Mouse (Mus musculus): ENCODE results near the gene Hsd17b14. TPM values are rescaled to one million over a fixed set of nuclear protein-coding genes. Genes with fewer than 3 reads are reported as not detected.

Hsd17b14 gene
- polyA plus RNA-seq, 1 experiment from 2014 or later, result not detected

- ATAC-seq (replicated peaks), result no peak
- H3K4me3 ChIP-seq, result no peak overlapping the region
- H3K36me3 ChIP-seq (replicated peaks), result no peaks in the 10 kb centered on the region
- no peaks in the 10 kb centered on the region for H3K27me3 ChIP-seq (replicated peaks)
- H3K4me1 ChIP-seq, result no peaks in the 10 kb centered on the region
- H3K27ac ChIP-seq, result no peak overlapping the region
- H3K4me2 ChIP-seq, result no peak overlapping the region
- no peak overlapping the region for H3K9ac ChIP-seq
- H3K9me3 ChIP-seq, result no peaks in the 10 kb centered on the region
- 89% methylated on average over 6 of the region's 6 CpGs for WGBS
Measured at GRCm38 (mm10) chr7:45597527-45597926, 42.8 kb downstream of the Hsd17b14 start.

- Histone ChIP-seq H3K9me3 (no peaks in the 10 kb centered on the region), H3K4me3 (no peak overlapping the region), H3K36me3 (replicated peaks) (no peaks in the 10 kb centered on the region), H3K9ac (no peak overlapping the region), H3K4me1 (no peaks in the 10 kb centered on the region), H3K27ac (no peak overlapping the region), H3K27me3 (replicated peaks) (no peaks in the 10 kb centered on the region), H3K4me2 (no peak overlapping the region)
- 55% methylated on average over 18 of the region's 18 CpGs for WGBS
- no peak for ATAC-seq (replicated peaks)
Measured at GRCm38 (mm10) chr7:45598960-45599879, 44.5 kb downstream of the Hsd17b14 start.

- 80% methylated on average over 9 of the region's 9 CpGs for WGBS
- no peak for ATAC-seq (replicated peaks)
- H3K27me3 ChIP-seq (replicated peaks), result no peaks in the 10 kb centered on the region
Measured at GRCm38 (mm10) chr7:45605704-45606289, 51.1 kb downstream of the Hsd17b14 start.

GRCm38 (mm10) chr7:45609511-45609910, 54.8 kb downstream of the Hsd17b14 start:
- no peak overlapping the region for H3K4me2 ChIP-seq
- H3K4me1 ChIP-seq, result no peaks in the 10 kb centered on the region
- H3K4me3 ChIP-seq, result no peak overlapping the region
- no peak overlapping the region for H3K9ac ChIP-seq
- H3K36me3 ChIP-seq (replicated peaks), result no peaks in the 10 kb centered on the region
- 82% methylated on average over 1 of the region's 1 CpGs for WGBS
- H3K9me3 ChIP-seq, result no peaks in the 10 kb centered on the region
- no peak for ATAC-seq (replicated peaks)
- H3K27me3 ChIP-seq (replicated peaks), result no peaks in the 10 kb centered on the region; the same call in 1 of the 2 replicates
- H3K27ac ChIP-seq, result no peak overlapping the region

More at GRCm38 (mm10) chr7:45605704-45606289, 51.1 kb downstream of the Hsd17b14 start:
- Histone ChIP-seq H3K27ac (no peak overlapping the region), H3K9me3 (no peaks in the 10 kb centered on the region), H3K36me3 (replicated peaks) (no peaks in the 10 kb centered on the region), H3K4me3 (no peak overlapping the region), H3K9ac (no peak overlapping the region), H3K4me2 (no peak overlapping the region), H3K4me1 (no peaks in the 10 kb centered on the region)

GRCm38 (mm10) chr7:45616277-45616676, 61.6 kb downstream of the Hsd17b14 start:
- WGBS, result 25% methylated on average over 6 of the region's 6 CpGs
- H3K9me3 ChIP-seq, result no peaks in the 10 kb centered on the region
- ATAC-seq (replicated peaks), result no peak

GRCm38 (mm10) chr7:45617042-45617695, 62.5 kb downstream of the Hsd17b14 start, which contains the start of gene Fut1:
Gene Fut1 (plus strand): TSS chr7:45617289.
- H3K9ac ChIP-seq, result peak within 1 kb of the TSS; percentile 12; the same call in 1 of the 2 replicates
- 7% methylated on average over 30 of the region's 31 CpGs for WGBS

More at GRCm38 (mm10) chr7:45616277-45616676, 61.6 kb downstream of the Hsd17b14 start:
- H3K9ac ChIP-seq, result no peak overlapping the region
- peaks cover 4% of the 10 kb centered on the region; the same call in 1 of the 2 replicates for H3K4me1 ChIP-seq
- no peak overlapping the region for H3K4me3 ChIP-seq
- H3K27ac ChIP-seq, result no peak overlapping the region
- no peaks in the 10 kb centered on the region for H3K36me3 ChIP-seq (replicated peaks)
- H3K27me3 ChIP-seq (replicated peaks), result peaks cover 24% of the 10 kb centered on the region
- H3K4me2 ChIP-seq, result no peak overlapping the region

More at GRCm38 (mm10) chr7:45617042-45617695, 62.5 kb downstream of the Hsd17b14 start, which contains the start of gene Fut1:
- peak within 1 kb of the TSS; percentile 37 for H3K4me2 ChIP-seq
- no peaks in the 10 kb centered on the region for H3K36me3 ChIP-seq (replicated peaks)
- H3K4me3 ChIP-seq, result peak within 1 kb of the TSS; percentile 17
- H3K27me3 ChIP-seq (replicated peaks), result peaks cover 24% of the 10 kb centered on the region
- H3K9me3 ChIP-seq, result no peaks in the 10 kb centered on the region
- no peak within 1 kb of the TSS for H3K27ac ChIP-seq
- ATAC-seq (replicated peaks), result no peak
- H3K4me1 ChIP-seq, result peaks cover 4% of the 10 kb centered on the region; the same call in 1 of the 2 replicates

Other genes starting within 250 kb of the Hsd17b14 start
- gene Trpm4, start 221.1 kb upstream of the Hsd17b14 start, polyA plus RNA-seq (2015; fragmentation: Nextera tagmentation; extraction: Ambion mirVana), result 10.7 and 12.7 TPM in 2 replicates
- 0.23 and 0.26 TPM in 2 replicates for gene Hrc, start 219.6 kb upstream of the Hsd17b14 start, polyA plus RNA-seq (2015; fragmentation: Nextera tagmentation; extraction: Ambion mirVana)
- 29.9 and 31.3 TPM in 2 replicates for gene Ppfia3, start 187.9 kb upstream of the Hsd17b14 start, polyA plus RNA-seq (2015; fragmentation: Nextera tagmentation; extraction: Ambion mirVana)
- 24.4 TPM in 2 replicates for gene Lin7b, start 184.3 kb upstream of the Hsd17b14 start, polyA plus RNA-seq (2015; fragmentation: Nextera tagmentation; extraction: Ambion mirVana)
- 202 and 214 TPM in 2 replicates for gene Snrnp70, start 159.2 kb upstream of the Hsd17b14 start, polyA plus RNA-seq (2015; fragmentation: Nextera tagmentation; extraction: Ambion mirVana)
- not detected in 2 replicates for gene Kcna7, start 149.2 kb upstream of the Hsd17b14 start, polyA plus RNA-seq (2015; fragmentation: Nextera tagmentation; extraction: Ambion mirVana)
- 0.10 TPM in 1 of 2 replicates, not detected in the other for gene Ntf5, start 141.2 kb upstream of the Hsd17b14 start, polyA plus RNA-seq (2015; fragmentation: Nextera tagmentation; extraction: Ambion mirVana)
- 0.45 and 0.63 TPM in 2 replicates for gene Lhb, start 134.1 kb upstream of the Hsd17b14 start, polyA plus RNA-seq (2015; fragmentation: Nextera tagmentation; extraction: Ambion mirVana)
- gene Gys1, start 120.0 kb upstream of the Hsd17b14 start, polyA plus RNA-seq (2015; fragmentation: Nextera tagmentation; extraction: Ambion mirVana), result 21.0 and 22.7 TPM in 2 replicates
- 107 and 117 TPM in 2 replicates for gene Ruvbl2, start 116.8 kb upstream of the Hsd17b14 start, polyA plus RNA-seq (2015; fragmentation: Nextera tagmentation; extraction: Ambion mirVana)
- 6,021 and 6,209 TPM in 2 replicates for gene Ftl1, start 95.0 kb upstream of the Hsd17b14 start, polyA plus RNA-seq (2015; fragmentation: Nextera tagmentation; extraction: Ambion mirVana)
- 257 and 261 TPM in 2 replicates for gene Bax, start 88.0 kb upstream of the Hsd17b14 start, polyA plus RNA-seq (2015; fragmentation: Nextera tagmentation; extraction: Ambion mirVana)
- gene Tulp2, start 73.0 kb upstream of the Hsd17b14 start, polyA plus RNA-seq (2015; fragmentation: Nextera tagmentation; extraction: Ambion mirVana), result 0.08 and 0.23 TPM in 2 replicates
- gene Gm45808, start 68.1 kb upstream of the Hsd17b14 start, polyA plus RNA-seq (2015; fragmentation: Nextera tagmentation; extraction: Ambion mirVana), result not detected in 2 replicates
- 4.0 and 4.1 TPM in 2 replicates for gene Dhdh, start 66.1 kb upstream of the Hsd17b14 start, polyA plus RNA-seq (2015; fragmentation: Nextera tagmentation; extraction: Ambion mirVana)
- gene Nucb1, start 44.5 kb upstream of the Hsd17b14 start, polyA plus RNA-seq (2015; fragmentation: Nextera tagmentation; extraction: Ambion mirVana), result 118 and 121 TPM in 2 replicates
- 11.7 and 12.5 TPM in 2 replicates for gene Ppp1r15a, start 28.6 kb upstream of the Hsd17b14 start, polyA plus RNA-seq (2015; fragmentation: Nextera tagmentation; extraction: Ambion mirVana)
- gene Plekha4, start 28.6 kb upstream of the Hsd17b14 start, polyA plus RNA-seq (2015; fragmentation: Nextera tagmentation; extraction: Ambion mirVana), result 1.3 TPM in 2 replicates
- gene Bcat2, start 15.3 kb downstream of the Hsd17b14 start, polyA plus RNA-seq (2015; fragmentation: Nextera tagmentation; extraction: Ambion mirVana), result 23.8 and 27.1 TPM in 2 replicates
- not detected in 2 replicates for gene Fgf21, start 60.6 kb downstream of the Hsd17b14 start, polyA plus RNA-seq (2015; fragmentation: Nextera tagmentation; extraction: Ambion mirVana)
- not detected in 2 replicates for gene Fut1, start 62.4 kb downstream of the Hsd17b14 start, polyA plus RNA-seq (2015; fragmentation: Nextera tagmentation; extraction: Ambion mirVana)
- not detected in 2 replicates for gene Izumo1, start 66.9 kb downstream of the Hsd17b14 start, polyA plus RNA-seq (2015; fragmentation: Nextera tagmentation; extraction: Ambion mirVana)
- gene Rasip1, start 72.6 kb downstream of the Hsd17b14 start, polyA plus RNA-seq (2015; fragmentation: Nextera tagmentation; extraction: Ambion mirVana), result 21.8 and 23.1 TPM in 2 replicates
- gene Mamstr, start 85.1 kb downstream of the Hsd17b14 start, polyA plus RNA-seq (2015; fragmentation: Nextera tagmentation; extraction: Ambion mirVana), result 3.6 and 3.8 TPM in 2 replicates
- 0.05 and 0.18 TPM in 2 replicates for gene Fut2, start 111.5 kb downstream of the Hsd17b14 start, polyA plus RNA-seq (2015; fragmentation: Nextera tagmentation; extraction: Ambion mirVana)
- 0.88 and 1.3 TPM in 2 replicates for gene Ntn5, start 129.1 kb downstream of the Hsd17b14 start, polyA plus RNA-seq (2015; fragmentation: Nextera tagmentation; extraction: Ambion mirVana)
- gene Sec1, start 139.5 kb downstream of the Hsd17b14 start, polyA plus RNA-seq (2015; fragmentation: Nextera tagmentation; extraction: Ambion mirVana), result 0.34 and 0.36 TPM in 2 replicates
- 70.7 and 73.8 TPM in 2 replicates for gene Car11, start 144.9 kb downstream of the Hsd17b14 start, polyA plus RNA-seq (2015; fragmentation: Nextera tagmentation; extraction: Ambion mirVana)
- gene Dbp, start 150.2 kb downstream of the Hsd17b14 start, polyA plus RNA-seq (2015; fragmentation: Nextera tagmentation; extraction: Ambion mirVana), result 3.3 and 3.8 TPM in 2 replicates
- 537 and 538 TPM in 2 replicates for gene Rpl18, start 160.6 kb downstream of the Hsd17b14 start, polyA plus RNA-seq (2015; fragmentation: Nextera tagmentation; extraction: Ambion mirVana)
- 24.5 and 26.4 TPM in 2 replicates for gene Sphk2, start 163.1 kb downstream of the Hsd17b14 start, polyA plus RNA-seq (2015; fragmentation: Nextera tagmentation; extraction: Ambion mirVana)
- gene Fam83e, start 166.3 kb downstream of the Hsd17b14 start, polyA plus RNA-seq (2015; fragmentation: Nextera tagmentation; extraction: Ambion mirVana), result 0.54 and 0.74 TPM in 2 replicates
- not detected in 2 replicates for gene Spaca4, start 170.9 kb downstream of the Hsd17b14 start, polyA plus RNA-seq (2015; fragmentation: Nextera tagmentation; extraction: Ambion mirVana)
- 29.8 and 34.8 TPM in 2 replicates for gene Lmtk3, start 228.8 kb downstream of the Hsd17b14 start, polyA plus RNA-seq (2015; fragmentation: Nextera tagmentation; extraction: Ambion mirVana)
- 8.3 and 9.7 TPM in 2 replicates for gene Sult2b1, start 229.8 kb downstream of the Hsd17b14 start, polyA plus RNA-seq (2015; fragmentation: Nextera tagmentation; extraction: Ambion mirVana)

Measured in midbrain, embryonic 15.5 days (tissue).